Mouse (Mus musculus) myocyte (in vitro differentiated cells): ENCODE measurements around the gene Phactr2.

Source experiments
- CEBPB ChIP-seq: IDR thresholded peaks from 2 replicates; pipeline ENCODE4 v1.6.1; 2011; ENCODE audit warnings: mild to moderate bottlenecking, moderate library complexity; ENCODE audit not compliant: poor library complexity, insufficient read depth, severe bottlenecking
- POLR2A ChIP-seq: IDR thresholded peaks from one replicate; pipeline ENCODE4 v1.6.1; 2011; ENCODE audit warnings: low read depth, mild to moderate bottlenecking, control low read depth, moderate library complexity; ENCODE audit not compliant: insufficient read length
- POLR2AphosphoS2 ChIP-seq: IDR thresholded peaks from one replicate; pipeline ENCODE4 v1.6.1; 2011; ENCODE audit warnings: low read depth, control low read depth; ENCODE audit not compliant: insufficient read length
- TCF12 ChIP-seq: IDR thresholded peaks from one replicate; pipeline ENCODE4 v1.6.1; 2011; ENCODE audit warnings: mild to moderate bottlenecking, control low read depth; ENCODE audit not compliant: poor library complexity, insufficient read depth, severe bottlenecking

DNA sequence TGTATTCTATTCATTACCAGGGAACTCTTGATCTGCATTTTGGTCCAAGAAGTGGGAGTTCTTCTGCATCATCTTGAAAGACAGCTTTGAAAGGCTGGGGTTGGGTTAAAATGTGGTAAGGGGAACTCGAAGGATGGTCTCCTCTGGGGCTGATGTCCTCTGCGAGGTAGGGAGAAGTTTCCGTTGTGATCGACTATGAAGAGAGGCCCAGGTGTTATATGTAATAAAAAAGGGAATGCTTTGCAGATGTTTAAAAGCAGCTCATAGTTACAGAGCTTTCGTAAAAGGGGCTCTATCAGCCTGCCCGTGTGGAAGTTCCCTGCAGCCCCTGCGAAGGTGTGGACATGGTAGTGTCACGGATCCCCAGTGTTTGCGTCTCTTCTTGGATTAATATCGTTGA, 50.2 kb downstream of the Phactr2 start:
- TF ChIP-seq POLR2A: no peak
- TF ChIP-seq CEBPB: no peak
- no peak for TF ChIP-seq POLR2AphosphoS2
- TF ChIP-seq TCF12: no peak
